In genomic region chr5:24057592-24057991, GRCm38 (mm10) we compare ENCODE assay signal across 19 mouse cellular contexts. TPM values are rescaled to one million over a fixed set of nuclear protein-coding genes. Genes with fewer than 3 reads are reported as not detected.
A peak's percentile ranks its signal among the peaks of the same experiment; 100 is the strongest.
DNase-seq lines count a peak whose midpoint lies in the region; ATAC-seq and TF ChIP-seq lines count a peak whose summit lies in the region.
"Had no signal": no experiment of that assay in that cellular context is flagged by ENCODE, and none has a peak within 500 bp of the region (broad histone marks: within the 10 kb centered on the region; RNA-seq: fewer than 3 reads in every experiment).

No protein-coding gene starts in this region.

- TF ChIP-seq POLR2A in CH12.LX (IDR thresholded peaks at IDR 0.05; ENCODE audit: low read depth, low read length) = no peak
- TF ChIP-seq POLR2A in bone marrow, adult 2 months (IDR thresholded peaks at IDR 0.05; ENCODE audit: borderline replicate concordance, control insufficient read depth, low read depth, low read length) = no peak

- H3K4me3 ChIP-seq in liver, postnatal 0 days (ENCODE audit: low read depth, low read length) = no peak overlapping the region
- no peak overlapping the region for H3K4me3 ChIP-seq in liver, embryonic 12.5 days
- H3K4me3 ChIP-seq in CH12.LX (replicated peaks in 1 of 3; ENCODE audit: low read depth in 2 of 3, low read length in 2 of 3, poor library complexity in 1 of 3) = no peak overlapping the region
- no peak overlapping the region for H3K4me3 ChIP-seq in bone marrow, adult 2 months (replicated peaks; ENCODE audit: control insufficient read depth, low read depth, low read length)
- H3K4me3 ChIP-seq: embryonic facial prominence, embryonic 12.5 days; forebrain, embryonic 13.5 days; heart, embryonic 15.5 days; left cerebral cortex, adult 2 months; limb, embryonic 13.5 days; midbrain, embryonic 12.5 days; neural tube, embryonic 12.5 days had no signal

- ATAC-seq in liver, postnatal 0 days = no peak
- ATAC-seq in liver, embryonic 12.5 days = no peak
- no peak for ATAC-seq in granulocyte monocyte progenitor cell, adult 5-6 weeks (replicated peaks; ENCODE audit: poor library complexity, severe bottlenecking)
- ATAC-seq: forebrain, embryonic 13.5 days; inflammation-experienced regulatory T-cells, adult 6 months had no signal

- dilution Hi-C loops in CH12.LX (cut with MboI; ENCODE audit: extremely low pct_ligation_motif_present, extremely low pct_unique_long_range_greater_than_20kb, low sequenced_read_pairs) = no loop called here

- H3K27me3 ChIP-seq in liver, postnatal 0 days (ENCODE audit: insufficient read depth, low read length) = no peaks in the 10 kb centered on the region
- H3K27me3 ChIP-seq in liver, embryonic 12.5 days (replicated peaks) = no peaks in the 10 kb centered on the region
- no peaks in the 10 kb centered on the region for H3K27me3 ChIP-seq in CH12.LX (replicated peaks)
- H3K27me3 ChIP-seq: embryonic facial prominence, embryonic 12.5 days; forebrain, embryonic 13.5 days; heart, embryonic 15.5 days; limb, embryonic 13.5 days; midbrain, embryonic 12.5 days; neural tube, embryonic 12.5 days had no signal

- TF ChIP-seq RAD21 in CH12.LX (IDR thresholded peaks at IDR 0.05; ENCODE audit: low read depth, low read length) = peak; percentile 51

- H3K4me2 ChIP-seq in liver, postnatal 0 days (ENCODE audit: low read depth, low read length) = no peak overlapping the region
- no peak overlapping the region for H3K4me2 ChIP-seq in liver, embryonic 12.5 days
- no peak overlapping the region for H3K4me2 ChIP-seq in CH12.LX (ENCODE audit: insufficient read depth, low read depth, poor library complexity, severe bottlenecking)
- H3K4me2 ChIP-seq: embryonic facial prominence, embryonic 12.5 days; forebrain, embryonic 13.5 days; heart, embryonic 15.5 days; limb, embryonic 13.5 days; midbrain, embryonic 12.5 days; neural tube, embryonic 12.5 days had no signal

- TF ChIP-seq CTCF in liver, postnatal 0 days (IDR thresholded peaks at IDR 0.05; ENCODE audit: low read depth) = peak; percentile 57
- peak; percentile 33 to 54; a peak in 3 of 4 replicates for TF ChIP-seq CTCF in CH12.LX (conservative IDR thresholded peaks at IDR 0.05 in 1 of 2, IDR thresholded peaks at IDR 0.05 in 1 of 2; ENCODE audit: low read depth in 2 of 2, low read length in 2 of 2)
- peak; percentile 32; the same call in 1 of the 2 replicates for TF ChIP-seq CTCF in bone marrow, adult 2 months (IDR thresholded peaks at IDR 0.05; ENCODE audit: control insufficient read depth, insufficient read depth, low read length)

- no peaks in the 10 kb centered on the region for H3K36me3 ChIP-seq in liver, postnatal 0 days (replicated peaks; ENCODE audit: insufficient read depth, low read length)
- no peaks in the 10 kb centered on the region for H3K36me3 ChIP-seq in liver, embryonic 12.5 days
- H3K36me3 ChIP-seq in CH12.LX (replicated peaks in 1 of 2; ENCODE audit: control insufficient read depth in 1 of 2, insufficient read depth in 1 of 2, low read length in 1 of 2) = no peaks in the 10 kb centered on the region
- H3K36me3 ChIP-seq: embryonic facial prominence, embryonic 12.5 days; heart, embryonic 15.5 days; limb, embryonic 13.5 days; midbrain, embryonic 12.5 days; neural tube, embryonic 12.5 days had no signal

- 0 out of 2 replicates have a peak, but pooled peaks cover 7% of the 10 kb centered on the region for H3K4me1 ChIP-seq in liver, postnatal 0 days (ENCODE audit: insufficient read depth)
- peaks cover 3% of the 10 kb centered on the region; the same call in 1 of the 2 replicates for H3K4me1 ChIP-seq in liver, embryonic 12.5 days
- peaks cover 19 to 44% of the 10 kb centered on the region in 2 experiments for H3K4me1 ChIP-seq in CH12.LX (ENCODE audit: control insufficient read depth in 1 of 2, insufficient read depth in 2 of 2)
- H3K4me1 ChIP-seq in bone marrow, adult 2 months (ENCODE audit: control insufficient read depth, insufficient read depth, low read length) = no peaks in the 10 kb centered on the region
- H3K4me1 ChIP-seq: limb, embryonic 13.5 days; neural tube, embryonic 12.5 days had no signal

- in situ Hi-C loops in CH12.LX (cut with MboI; ENCODE audit: low pct_ligation_motif_present, low pct_unique_long_range_greater_than_20kb, low sequenced_read_pairs) = loop anchor here (5.0 to 25.0 kb wide), 2 partner anchors 195 to 645 kb away; no protein-coding TSS in a partner anchor

- H3K79me2 ChIP-seq in CH12.LX (replicated peaks; ENCODE audit: control insufficient read depth, extremely low read depth, insufficient read depth, poor library complexity, severe bottlenecking) = no peaks in the 10 kb centered on the region

- no peak for TF ChIP-seq EP300 in liver, postnatal 0 days (IDR thresholded peaks at IDR 0.05; ENCODE audit: low read depth)
- no peak for TF ChIP-seq EP300 in CH12.LX (IDR thresholded peaks at IDR 0.05; ENCODE audit: low read length)

- no peak overlapping the region for H3K9ac ChIP-seq in liver, postnatal 0 days (replicated peaks)
- H3K9ac ChIP-seq in liver, embryonic 12.5 days = no peak overlapping the region
- H3K9ac ChIP-seq in CH12.LX (ENCODE audit: insufficient read depth, low read depth) = no peak overlapping the region
- H3K9ac ChIP-seq: embryonic facial prominence, embryonic 12.5 days; forebrain, embryonic 13.5 days; heart, embryonic 15.5 days; limb, embryonic 13.5 days; midbrain, embryonic 12.5 days; neural tube, embryonic 12.5 days had no signal

- DNase-seq in heart, adult 11 months = peak; percentile 33
- DNase-seq in heart, postnatal 25 days (ENCODE audit: low spot score) = no peak
- no peak for DNase-seq in liver, postnatal 0 days
- DNase-seq in CH12.LX (ENCODE audit: extremely low read depth) = no peak
- DNase-seq in cerebellum, postnatal 25 days = no peak
- DNase-seq: gastrocnemius, postnatal 14 days; retina, postnatal 1 day; thymus, postnatal 14 days had no signal

- WGBS in liver, postnatal 0 days (ENCODE audit: insufficient replicate concordance) = 69% methylated on average over 3 of the region's 3 CpGs
- WGBS in liver, embryonic 12.5 days (ENCODE audit: insufficient replicate concordance) = 65% methylated on average over 3 of the region's 3 CpGs
- WGBS in bone marrow, adult 2 months = 70% methylated on average over 3 of the region's 3 CpGs

- intact Hi-C loops in heart, postnatal 25 days (cut with DNase I) = no loop called here

- H3K27ac ChIP-seq in liver, postnatal 0 days (ENCODE audit: low read depth) = no peak overlapping the region
- no peak overlapping the region for H3K27ac ChIP-seq in liver, embryonic 12.5 days
- no peak overlapping the region for H3K27ac ChIP-seq in CH12.LX (ENCODE audit: insufficient read depth, low read depth)
- no peak overlapping the region for H3K27ac ChIP-seq in bone marrow, adult 2 months (ENCODE audit: control insufficient read depth, insufficient read depth, low read depth, low read length, poor library complexity)
- H3K27ac ChIP-seq: embryonic facial prominence, embryonic 12.5 days; forebrain, embryonic 13.5 days; heart, embryonic 15.5 days; left cerebral cortex, adult 2 months; limb, embryonic 13.5 days; midbrain, embryonic 12.5 days; neural tube, embryonic 12.5 days had no signal

- H3K9me3 ChIP-seq in liver, postnatal 0 days (ENCODE audit: low read length) = no peaks in the 10 kb centered on the region
- peaks cover 7% of the 10 kb centered on the region; the same call in 1 of the 2 replicates for H3K9me3 ChIP-seq in liver, embryonic 12.5 days (replicated peaks)
- H3K9me3 ChIP-seq in CH12.LX (replicated peaks; ENCODE audit: low read length) = peaks cover 16% of the 10 kb centered on the region
- H3K9me3 ChIP-seq: heart, embryonic 15.5 days had no signal

TF ChIP-seq in CH12.LX, 34 proteins besides CTCF, POLR2A, EP300 and RAD21:
- TF ChIP-seq ZC3H11A (IDR thresholded peaks at IDR 0.05; ENCODE audit: low read depth, low read length) (no peak), NRF1 (IDR thresholded peaks at IDR 0.05; ENCODE audit: low read depth, low read length) (no peak), ZNF384 (IDR thresholded peaks at IDR 0.05; ENCODE audit: low read depth, low read length) (no peak), SMC3 (IDR thresholded peaks at IDR 0.05; ENCODE audit: low read depth, low read length) (peak; percentile 38)
TF ChIP-seq in CH12.LX: peak in this region for 1.

RNA-seq across cellular contexts. Expression of gene Fam126a, which starts 27.1 kb away (rescaled TPM):
- 10 to 100 TPM; 35.8 to 42.9 TPM for total RNA-seq in heart, postnatal 25 days (2021)
- polyA plus RNA-seq in liver, postnatal 0 days (2015; fragmentation: Nextera tagmentation; extraction: Ambion mirVana) = 33.4 and 34.5 TPM in 2 replicates
- 60.1 and 66.5 TPM in 2 replicates for polyA plus RNA-seq in liver, embryonic 12.5 days (2016; fragmentation: Nextera tagmentation; extraction: Ambion mirVana)
- total RNA-seq in CH12.LX (2012; rRNA removed) (18.2 and 22.6 TPM in 2 replicates), CH12.LX (2014; rRNA removed) (16.5 and 19.6 TPM in 2 replicates)
- polyA plus RNA-seq in CH12.LX (2012; ENCODE audit: insufficient read length, low read depth) = 31.6 and 32.6 TPM in 2 replicates
- 66.5 and 72.3 TPM in 2 replicates for polyA plus RNA-seq in bone marrow, adult 2 months (2011; ENCODE audit: insufficient read depth, insufficient read length, low replicate concordance, missing spikeins)
- 11.3 and 15.1 TPM in 2 replicates for total RNA-seq in granulocyte monocyte progenitor cell, adult 5-6 weeks (2014; fragmentation: Nextera tagmentation)
- 10.6 and 16.3 TPM in 2 replicates for total RNA-seq in granulocyte monocyte progenitor cell, adult 5-6 weeks (2017)

RNA-seq across cellular contexts. Expression of gene Klhl7, which starts 42.8 kb away (rescaled TPM):
- 10 to 100 TPM; 48.1 to 55.1 TPM for total RNA-seq in heart, postnatal 25 days (2021)
- polyA plus RNA-seq in liver, postnatal 0 days (2015; fragmentation: Nextera tagmentation; extraction: Ambion mirVana) = 11.6 and 12.3 TPM in 2 replicates
- 25.7 and 27.9 TPM in 2 replicates for polyA plus RNA-seq in liver, embryonic 12.5 days (2016; fragmentation: Nextera tagmentation; extraction: Ambion mirVana)
- total RNA-seq in CH12.LX (2012; rRNA removed) = 20.0 and 20.4 TPM in 2 replicates
- 71.4 and 72.1 TPM in 2 replicates for total RNA-seq in CH12.LX (2014; rRNA removed)
- 23.2 and 26.5 TPM in 2 replicates for polyA plus RNA-seq in CH12.LX (2012; ENCODE audit: insufficient read length, low read depth)
- polyA plus RNA-seq in bone marrow, adult 2 months (2011; ENCODE audit: insufficient read depth, insufficient read length, low replicate concordance, missing spikeins) = 6.7 and 10.6 TPM in 2 replicates
- 10.5 and 21.3 TPM in 2 replicates for total RNA-seq in granulocyte monocyte progenitor cell, adult 5-6 weeks (2014; fragmentation: Nextera tagmentation)
- 14.5 and 17.8 TPM in 2 replicates for total RNA-seq in granulocyte monocyte progenitor cell, adult 5-6 weeks (2017)
